Mouse (Mus musculus): ENCODE results near the gene Mrpl20.

DNA sequence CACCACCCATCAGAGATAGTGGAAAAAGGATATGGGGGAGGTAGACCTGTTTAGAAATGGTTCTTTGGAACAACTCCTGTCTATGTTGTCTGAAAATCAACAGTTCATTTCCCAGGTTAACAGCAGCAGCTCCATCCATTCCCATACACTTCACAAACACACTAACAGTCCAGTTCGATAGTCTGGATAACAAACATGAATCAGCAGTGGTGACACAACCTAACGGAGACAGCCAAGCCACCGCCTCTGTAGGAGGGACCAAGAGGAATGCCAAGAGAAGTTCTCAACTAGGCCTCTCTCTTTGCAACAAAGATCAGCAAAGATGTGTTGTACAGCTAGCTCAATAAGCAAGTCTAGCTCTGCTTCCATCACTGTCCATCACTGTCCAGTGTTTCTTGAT is 40.3 kb upstream of the Mrpl20 start:
- no peak for TF ChIP-seq CTCF (IDR thresholded peaks at IDR 0.05; ENCODE audit: control insufficient read depth, insufficient read depth, insufficient read length)
- TF ChIP-seq MAX (IDR thresholded peaks at IDR 0.05), result no peak
- TF ChIP-seq MYOG (IDR thresholded peaks at IDR 0.05; ENCODE audit: control insufficient read depth, extremely low read depth, insufficient read length), result no peak

Data from C2C12 (cell line).